Mouse (Mus musculus) intestine, postnatal 0 days (tissue): ENCODE measurements at regions not wholly inside any gene's neighbourhood (a gene's known extent, or its start where the extent isn't known, plus 50 kb on each side); places are given as distances from the start of the nearest gene placed in this dataset.

Source experiments
- ATAC-seq: fragments of 200-750 bp; cut with Nextera tagmentation; 2 replicates; pipeline ENCODE4 v1.8.0; 2017; ENCODE audit warnings: mild to moderate bottlenecking, moderate TSS enrichment, moderate library complexity
- H3K27ac ChIP-seq: fragments of 300-500 bp; sonication (generic); 2 replicates; pipeline ENCODE4 v1.5.1; 2014; ENCODE audit warnings: mild to moderate bottlenecking, low read depth, low read length, moderate library complexity
- H3K27me3 ChIP-seq: fragments of 300-500 bp; sonication (generic); replicated peaks from 2 replicates; pipeline ENCODE4 v1.6.1; 2014; ENCODE audit warnings: low read length, mixed read lengths; ENCODE audit not compliant: control insufficient read depth, insufficient read depth
- H3K36me3 ChIP-seq: fragments of 300-500 bp; sonication (generic); 2 replicates; pipeline ENCODE4 v1.6.1; 2014; ENCODE audit warnings: mild to moderate bottlenecking, moderate library complexity; ENCODE audit not compliant: control insufficient read depth, insufficient read depth
- H3K4me1 ChIP-seq: fragments of 300-500 bp; sonication (generic); replicated peaks from 2 replicates; pipeline ENCODE4 v1.6.1; 2014; ENCODE audit warnings: antibody characterized with exemption, low read length, mixed read lengths; ENCODE audit not compliant: control insufficient read depth, insufficient read depth
- H3K4me2 ChIP-seq: fragments of 300-500 bp; sonication (generic); replicated peaks from 2 replicates; pipeline ENCODE4 v1.6.1; 2014; ENCODE audit warnings: low read depth, mild to moderate bottlenecking, moderate library complexity
- H3K4me3 ChIP-seq: fragments of 300-500 bp; sonication (generic); 2 replicates; pipeline ENCODE4 v1.5.1; 2014; ENCODE audit warnings: low read depth, low read length
- H3K9ac ChIP-seq: fragments of 300-500 bp; sonication (generic); 2 replicates; pipeline ENCODE4 v1.6.1; 2014; ENCODE audit warnings: mild to moderate bottlenecking, low read depth, low read length
- H3K9me3 ChIP-seq: fragments of 300-500 bp; sonication (generic); 2 replicates; pipeline ENCODE4 v1.6.1; 2016; ENCODE audit warnings: mixed run types; ENCODE audit not compliant: control insufficient read depth
- CTCF ChIP-seq: sonication (generic); IDR thresholded peaks from 2 replicates; pipeline ENCODE4 v1.5.1; 2016; ENCODE audit warnings: low read depth, mild to moderate bottlenecking, control low read depth, antibody characterized with exemption, moderate library complexity

GRCm38 (mm10) chr12:118351421-118351820 lies 50.2 kb upstream of the Sp4 start:
- H3K4me1 ChIP-seq, result no peaks in the 10 kb centered on the region
- no peak for TF ChIP-seq CTCF
- H3K36me3 ChIP-seq, result no peaks in the 10 kb centered on the region
- no peaks in the 10 kb centered on the region for H3K9me3 ChIP-seq
- ATAC-seq, result no peak
- no peak overlapping the region for H3K4me3 ChIP-seq
- no peak overlapping the region for H3K9ac ChIP-seq
- no peaks in the 10 kb centered on the region for H3K27me3 ChIP-seq
- no peak overlapping the region for H3K4me2 ChIP-seq
- H3K27ac ChIP-seq, result no peak overlapping the region
